Mouse (Mus musculus): ENCODE data around the gene Rad23a. TPM values are rescaled to one million over a fixed set of nuclear protein-coding genes. Genes with fewer than 3 reads are reported as not detected.

The Rad23a gene
- 57.6 and 61.7 TPM in 2 replicates for polyA plus RNA-seq (2011; ENCODE audit: insufficient read length, low read depth, missing spikeins)

GRCm38 (mm10) chr8:84840248-84840999 lies at the start of gene Rad23a:
TSS of gene Rad23a (minus strand) at chr8:84840665.
- Histone ChIP-seq H3K4me3 (ENCODE audit: insufficient read depth, low read length) (peak within 1 kb of the TSS; percentile 77), H3K27ac (ENCODE audit: insufficient read depth, low read length) (peak within 1 kb of the TSS; percentile 64), H3K4me1 (ENCODE audit: control insufficient read depth, insufficient read depth, low read length) (no peaks in the 10 kb centered on the region; the same call in none of the 2 replicates)
- TF ChIP-seq POLR2A (IDR thresholded peaks at IDR 0.05; ENCODE audit: low read depth, low read length) (peak; percentile 92), CTCF (IDR thresholded peaks at IDR 0.05; ENCODE audit: borderline replicate concordance, insufficient read depth, low read length) (no peak)

GRCm38 (mm10) chr8:84889141-84889540 lies 48.7 kb upstream of the Rad23a start:
- Histone ChIP-seq H3K4me3 (ENCODE audit: insufficient read depth, low read length) (no peak overlapping the region), H3K4me1 (ENCODE audit: control insufficient read depth, insufficient read depth, low read length) (no peaks in the 10 kb centered on the region), H3K27ac (ENCODE audit: insufficient read depth, low read length) (no peak overlapping the region)
- TF ChIP-seq POLR2A (IDR thresholded peaks at IDR 0.05; ENCODE audit: low read depth, low read length), result no peak
- TF ChIP-seq CTCF (IDR thresholded peaks at IDR 0.05; ENCODE audit: borderline replicate concordance, insufficient read depth, low read length), result no peak

- Histone ChIP-seq H3K4me3 (ENCODE audit: insufficient read depth, low read length) (no peak overlapping the region), H3K27ac (ENCODE audit: insufficient read depth, low read length) (no peak overlapping the region), H3K4me1 (ENCODE audit: control insufficient read depth, insufficient read depth, low read length) (no peaks in the 10 kb centered on the region)
- no peak for TF ChIP-seq CTCF (IDR thresholded peaks at IDR 0.05; ENCODE audit: borderline replicate concordance, insufficient read depth, low read length)
- no peak for TF ChIP-seq POLR2A (IDR thresholded peaks at IDR 0.05; ENCODE audit: low read depth, low read length)
These were observed 47.8 kb upstream of the Rad23a start for GRCm38 (mm10) chr8:84888280-84888679.

- Histone ChIP-seq H3K4me3 (ENCODE audit: insufficient read depth, low read length) (no peak overlapping the region), H3K4me1 (ENCODE audit: control insufficient read depth, insufficient read depth, low read length) (no peaks in the 10 kb centered on the region), H3K27ac (ENCODE audit: insufficient read depth, low read length) (no peak overlapping the region)
- no peak for TF ChIP-seq POLR2A (IDR thresholded peaks at IDR 0.05; ENCODE audit: low read depth, low read length)
- TF ChIP-seq CTCF (IDR thresholded peaks at IDR 0.05; ENCODE audit: borderline replicate concordance, insufficient read depth, low read length), result no peak
These were observed 44.3 kb upstream of the Rad23a start for GRCm38 (mm10) chr8:84884728-84885127.

GRCm38 (mm10) chr8:84878915-84879314 lies 38.5 kb upstream of the Rad23a start:
- no peak overlapping the region for H3K27ac ChIP-seq (ENCODE audit: insufficient read depth, low read length)
- H3K4me3 ChIP-seq (ENCODE audit: insufficient read depth, low read length), result no peak overlapping the region
- TF ChIP-seq CTCF (IDR thresholded peaks at IDR 0.05; ENCODE audit: borderline replicate concordance, insufficient read depth, low read length), result no peak
- no peak for TF ChIP-seq POLR2A (IDR thresholded peaks at IDR 0.05; ENCODE audit: low read depth, low read length)
- no peaks in the 10 kb centered on the region for H3K4me1 ChIP-seq (ENCODE audit: control insufficient read depth, insufficient read depth, low read length)

GRCm38 (mm10) chr8:84877297-84878035 lies 37.0 kb upstream of the Rad23a start:
- Histone ChIP-seq H3K4me1 (ENCODE audit: control insufficient read depth, insufficient read depth, low read length) (no peaks in the 10 kb centered on the region), H3K27ac (ENCODE audit: insufficient read depth, low read length) (no peak overlapping the region), H3K4me3 (ENCODE audit: insufficient read depth, low read length) (no peak overlapping the region)
- TF ChIP-seq CTCF (IDR thresholded peaks at IDR 0.05; ENCODE audit: borderline replicate concordance, insufficient read depth, low read length), result no peak
- TF ChIP-seq POLR2A (IDR thresholded peaks at IDR 0.05; ENCODE audit: low read depth, low read length), result no peak

- no peaks in the 10 kb centered on the region for H3K4me1 ChIP-seq (ENCODE audit: control insufficient read depth, insufficient read depth, low read length)
- H3K27ac ChIP-seq (ENCODE audit: insufficient read depth, low read length), result no peak overlapping the region
- TF ChIP-seq CTCF (IDR thresholded peaks at IDR 0.05; ENCODE audit: borderline replicate concordance, insufficient read depth, low read length), result no peak
- no peak for TF ChIP-seq POLR2A (IDR thresholded peaks at IDR 0.05; ENCODE audit: low read depth, low read length)
- no peak overlapping the region for H3K4me3 ChIP-seq (ENCODE audit: insufficient read depth, low read length)
These were observed 33.9 kb upstream of the Rad23a start for GRCm38 (mm10) chr8:84874339-84874738.

- no peak for TF ChIP-seq POLR2A (IDR thresholded peaks at IDR 0.05; ENCODE audit: low read depth, low read length)
- TF ChIP-seq CTCF (IDR thresholded peaks at IDR 0.05; ENCODE audit: borderline replicate concordance, insufficient read depth, low read length), result no peak
- no peak overlapping the region for H3K4me3 ChIP-seq (ENCODE audit: insufficient read depth, low read length)
These were observed 32.6 kb upstream of the Rad23a start for GRCm38 (mm10) chr8:84873016-84873415.

GRCm38 (mm10) chr8:84872309-84872965 lies 32.0 kb upstream of the Rad23a start:
- TF ChIP-seq POLR2A (IDR thresholded peaks at IDR 0.05; ENCODE audit: low read depth, low read length), result no peak
- TF ChIP-seq CTCF (IDR thresholded peaks at IDR 0.05; ENCODE audit: borderline replicate concordance, insufficient read depth, low read length), result no peak

More at GRCm38 (mm10) chr8:84873016-84873415, 32.6 kb upstream of the Rad23a start:
- Histone ChIP-seq H3K4me1 (ENCODE audit: control insufficient read depth, insufficient read depth, low read length) (no peaks in the 10 kb centered on the region), H3K27ac (ENCODE audit: insufficient read depth, low read length) (no peak overlapping the region)

More at GRCm38 (mm10) chr8:84872309-84872965, 32.0 kb upstream of the Rad23a start:
- Histone ChIP-seq H3K4me1 (ENCODE audit: control insufficient read depth, insufficient read depth, low read length) (no peaks in the 10 kb centered on the region), H3K27ac (ENCODE audit: insufficient read depth, low read length) (no peak overlapping the region), H3K4me3 (ENCODE audit: insufficient read depth, low read length) (0 out of 2 replicates have a peak overlapping the region, but pooled peaks have one; percentile 7)

All from embryonic fibroblast, embryonic 13.5 days (primary cell).